Mouse (Mus musculus): ENCODE results near the gene Vmn1r197.
"Not testable (repeated sequence)": the region's sequence is repeated elsewhere in the genome, so short reads cannot be mapped to it uniquely, and the experiment has no call there.

Gene Vmn1r197

GRCm38 (mm10) chr13:22324289-22324688 lies at the start of gene Vmn1r197:
Gene Vmn1r197, plus strand, starts transcription at chr13:22324589.
- no peak for DNase-seq

- DNase-seq: no peak
These were observed 39.8 kb upstream of the Vmn1r197 start for GRCm38 (mm10) chr13:22284578-22284977.

GRCm38 (mm10) chr13:22289620-22290019 lies 34.8 kb upstream of the Vmn1r197 start, which contains the start of gene Vmn1r196:
Gene Vmn1r196, plus strand, starts transcription at chr13:22289920.
- no peak for DNase-seq

- DNase-seq: not testable (repeated sequence)
These were observed 16.3 kb upstream of the Vmn1r197 start for GRCm38 (mm10) chr13:22308075-22308474.

GRCm38 (mm10) chr13:22315361-22315760 lies 9.0 kb upstream of the Vmn1r197 start:
- no peak for DNase-seq

GRCm38 (mm10) chr13:22317366-22317765 lies 7.0 kb upstream of the Vmn1r197 start:
- no peak for DNase-seq

GRCm38 (mm10) chr13:22320091-22320490 lies 4.3 kb upstream of the Vmn1r197 start:
- DNase-seq: no peak

- no peak for DNase-seq
These were observed 8.9 kb downstream of the Vmn1r197 start for GRCm38 (mm10) chr13:22333269-22333668.

- no peak for DNase-seq
These were observed 11.2 kb downstream of the Vmn1r197 start for GRCm38 (mm10) chr13:22335565-22335964.

- DNase-seq: no peak
These were observed 25.7 kb downstream of the Vmn1r197 start, which contains the start of gene Vmn1r198 for GRCm38 (mm10) chr13:22350064-22350463. Gene Vmn1r198, plus strand, starts transcription at chr13:22350364.

GRCm38 (mm10) chr13:22350813-22351212 lies 26.4 kb downstream of the Vmn1r197 start:
- DNase-seq: no peak

GRCm38 (mm10) chr13:22379518-22379917 lies 55.1 kb downstream of the Vmn1r197 start, which contains the start of gene Vmn1r199:
Gene Vmn1r199, plus strand, starts transcription at chr13:22379818.
- DNase-seq: no peak

GRCm38 (mm10) chr13:22381128-22381527 lies 56.7 kb downstream of the Vmn1r197 start:
- peak; percentile 40 for DNase-seq
